Mouse (Mus musculus): ENCODE data around the gene Prkab2.
A peak's percentile ranks its signal among the peaks of the same experiment; 100 is the strongest.

Gene Prkab2

GRCm38 (mm10) chr3:97657655-97658411, at the start of gene Prkab2:
Prkab2 (plus strand) TSS chr3:97658193.
- DNase-seq = peak; percentile 99

DNA sequence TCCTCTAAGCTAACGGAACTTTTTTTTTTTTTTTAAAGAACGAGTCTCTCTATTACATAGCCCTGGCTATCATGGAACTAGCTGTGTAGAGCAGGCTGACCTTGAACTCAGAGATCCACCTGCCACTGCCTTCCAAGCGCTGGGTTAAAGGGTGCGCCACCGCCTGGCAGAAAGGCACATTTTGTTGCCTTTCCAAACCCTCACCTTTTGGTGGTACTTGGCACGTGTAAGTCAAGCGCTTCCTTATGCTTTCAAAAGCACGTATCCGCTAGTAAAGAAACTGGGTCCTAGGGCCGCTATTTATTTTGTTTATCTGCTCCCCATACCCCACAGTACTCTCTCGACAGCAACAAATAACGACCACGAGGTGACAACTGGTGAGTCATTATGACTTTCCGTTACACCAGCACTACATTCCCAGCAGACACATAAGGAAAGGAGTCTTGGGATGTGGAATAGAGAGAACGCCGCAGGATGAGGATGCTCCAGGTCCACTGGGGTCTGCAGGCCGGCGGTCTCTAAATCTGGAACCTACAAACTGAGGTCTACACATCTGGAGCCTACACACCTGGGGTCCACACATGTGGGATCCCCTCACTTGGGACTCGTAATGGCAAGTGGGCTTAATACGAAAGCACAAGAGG, 48.7 kb upstream of the Prkab2 start:
- DNase-seq = peak; percentile 43

DNA sequence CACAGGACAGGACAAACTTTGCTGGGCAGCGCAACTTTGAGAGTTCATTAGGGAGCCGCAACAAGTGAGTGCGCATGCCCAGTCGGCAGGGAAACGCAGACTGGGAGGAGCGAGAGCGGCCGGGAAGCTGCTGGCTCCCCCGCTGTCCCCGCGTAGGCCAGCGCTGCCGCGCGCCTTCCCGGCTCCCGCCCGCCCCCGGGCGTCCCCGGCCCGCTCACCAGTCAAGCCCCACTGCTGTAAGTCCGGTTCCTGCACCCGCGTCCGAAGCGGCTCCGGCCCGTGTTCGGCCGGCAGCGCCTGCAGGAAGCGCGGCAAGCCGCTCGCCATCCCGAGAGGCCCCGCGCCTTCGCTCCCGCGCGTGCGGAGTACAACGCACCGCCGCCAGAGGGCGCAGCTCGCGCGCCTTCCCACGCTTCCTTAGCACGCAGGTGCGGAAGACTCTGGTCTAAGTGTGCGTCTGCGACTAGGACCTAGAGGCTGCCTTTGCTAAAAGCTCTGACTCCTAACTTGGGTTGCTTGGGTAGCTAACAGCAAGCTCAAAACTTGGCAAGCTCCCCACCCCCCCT, 48.1 kb upstream of the Prkab2 start, which contains the start of gene Chd1l:
Chd1l (minus strand) TSS at position 359 of the 566 bp plus-strand sequence.
- DNase-seq = peak; percentile 87

DNA sequence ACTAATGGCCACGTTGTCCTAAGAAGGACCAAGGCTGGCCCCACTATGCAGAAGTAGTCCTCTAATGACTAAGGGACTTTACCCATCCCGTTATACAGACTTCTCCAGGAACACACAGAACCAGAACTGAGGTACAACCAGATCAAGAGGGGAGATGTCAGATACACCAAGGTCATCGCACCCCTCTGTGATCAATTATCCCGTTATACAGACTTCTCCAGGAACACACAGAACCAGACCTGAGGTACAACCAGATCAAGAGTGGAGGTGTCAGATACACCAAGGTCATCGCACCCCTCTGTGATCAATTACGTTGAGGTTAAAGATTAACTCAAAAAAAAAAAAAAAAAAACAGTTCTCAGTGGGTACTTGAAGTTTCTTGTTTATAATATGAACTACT, 47.0 kb upstream of the Prkab2 start:
- no peak for DNase-seq

- DNase-seq = no peak
Observed at GRCm38 (mm10) chr3:97615154-97615553, 42.8 kb upstream of the Prkab2 start.

DNA sequence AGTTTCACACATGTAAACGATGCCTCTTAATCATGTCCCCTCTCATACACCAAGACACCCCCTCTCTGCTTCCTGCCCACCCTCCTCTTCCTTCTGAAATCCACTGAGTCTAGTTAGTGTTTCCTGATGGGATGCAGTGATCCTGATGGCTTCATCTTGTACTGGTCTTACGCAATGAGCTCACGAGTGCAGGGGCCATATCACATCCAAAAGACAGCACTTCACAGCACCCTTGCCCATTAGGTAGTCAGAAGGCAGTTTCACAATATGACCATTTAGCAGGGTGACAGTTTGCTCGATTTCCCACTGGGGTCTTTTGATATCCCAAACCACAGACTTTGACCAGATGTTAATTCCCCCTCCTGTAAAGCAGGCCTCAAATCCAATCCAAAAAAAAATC, 42.1 kb upstream of the Prkab2 start:
- DNase-seq = no peak

DNA sequence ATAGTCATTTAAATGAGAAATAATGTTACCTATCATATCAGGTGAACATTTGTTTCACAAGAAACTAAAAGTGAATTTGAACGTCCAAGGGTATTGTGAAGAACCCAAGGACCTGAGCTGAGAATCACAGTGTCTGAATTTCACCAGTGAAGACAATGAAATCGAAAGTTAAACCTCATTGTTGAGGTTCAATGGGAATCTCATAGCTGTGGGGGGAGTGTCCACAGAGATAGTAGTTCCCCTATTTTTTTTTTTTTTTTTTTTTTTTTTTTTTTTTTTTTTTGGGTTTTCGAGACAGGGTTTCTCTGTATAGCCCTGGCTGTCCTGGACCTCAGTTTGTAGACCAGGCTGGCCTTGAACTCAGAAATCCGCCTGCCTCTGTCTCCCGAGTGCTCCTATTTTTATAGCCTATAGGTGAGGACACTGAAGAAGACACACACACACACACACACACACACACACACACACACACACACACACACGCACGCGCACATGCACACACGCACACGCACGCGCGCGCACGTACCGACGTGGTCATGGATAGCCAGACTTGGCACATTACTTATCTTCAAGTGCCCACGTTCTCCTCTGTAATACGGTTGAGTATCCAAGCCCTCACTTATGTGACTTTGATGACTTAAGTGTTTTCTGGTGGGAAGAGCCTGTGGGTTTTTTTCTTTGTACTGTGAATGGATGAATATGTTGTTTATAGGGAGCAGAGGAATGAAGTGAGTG, 40.7 kb upstream of the Prkab2 start:
- no peak for DNase-seq

DNA sequence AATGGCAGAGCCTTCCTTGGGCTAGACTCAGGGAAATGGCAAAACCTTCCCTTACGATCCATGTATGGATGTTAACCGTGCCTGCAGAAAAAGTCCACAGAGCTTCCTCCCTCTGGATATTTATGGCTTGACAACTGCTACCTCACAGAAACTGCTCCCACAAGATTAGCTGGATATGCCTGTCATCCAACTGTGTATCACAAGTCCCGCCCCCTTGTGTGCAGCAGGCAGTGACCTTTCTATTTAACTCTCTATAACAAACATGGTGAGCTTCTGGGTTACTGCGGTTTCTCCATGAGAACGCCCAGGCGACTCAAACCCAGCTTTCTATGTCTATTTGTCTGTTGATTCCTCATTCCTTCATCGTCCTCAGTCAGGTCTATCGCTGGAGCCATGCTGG, 40.1 kb upstream of the Prkab2 start:
- DNase-seq = no peak

DNA sequence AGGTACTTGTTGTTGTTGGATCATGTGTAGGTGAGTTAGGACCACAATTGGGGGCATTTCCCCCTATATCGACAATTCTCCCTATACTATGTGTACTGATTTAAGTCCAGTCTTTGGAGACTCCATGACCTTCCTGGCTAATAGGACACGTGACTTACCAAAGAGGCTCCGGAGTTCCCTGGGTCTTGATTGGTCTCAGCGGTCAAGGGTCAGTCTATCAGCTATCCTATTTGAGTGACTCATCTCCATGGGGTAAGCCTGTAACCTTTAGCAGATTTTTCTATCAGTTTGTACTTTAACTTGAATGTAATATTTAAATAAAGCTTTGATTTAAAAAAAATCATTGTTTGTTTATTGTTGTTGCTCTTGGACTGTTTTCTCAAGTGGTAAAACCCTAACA, 37.3 kb upstream of the Prkab2 start:
- no peak for DNase-seq

- DNase-seq = no peak
Observed at GRCm38 (mm10) chr3:97624611-97625010, 33.4 kb upstream of the Prkab2 start.

DNA sequence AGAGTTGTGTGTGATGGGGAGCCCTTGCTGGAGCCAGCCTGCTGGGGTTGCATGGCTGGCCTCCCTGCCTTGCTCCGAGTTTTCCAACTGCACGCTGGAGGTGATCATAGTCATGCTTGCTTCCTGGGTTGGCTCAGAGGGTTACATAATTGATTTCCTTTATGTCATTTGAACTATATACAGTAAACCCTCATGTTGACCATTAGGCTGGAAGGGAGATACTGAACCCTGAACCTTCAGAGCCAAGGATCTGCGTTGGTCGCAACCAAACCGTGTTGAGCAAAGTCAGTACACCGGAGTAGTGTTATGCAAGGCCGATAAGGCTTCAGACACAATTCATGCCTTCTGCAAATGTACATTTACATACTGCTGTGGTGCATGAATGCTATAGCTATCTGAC, 30.1 kb upstream of the Prkab2 start:
- DNase-seq = peak; percentile 15

DNA sequence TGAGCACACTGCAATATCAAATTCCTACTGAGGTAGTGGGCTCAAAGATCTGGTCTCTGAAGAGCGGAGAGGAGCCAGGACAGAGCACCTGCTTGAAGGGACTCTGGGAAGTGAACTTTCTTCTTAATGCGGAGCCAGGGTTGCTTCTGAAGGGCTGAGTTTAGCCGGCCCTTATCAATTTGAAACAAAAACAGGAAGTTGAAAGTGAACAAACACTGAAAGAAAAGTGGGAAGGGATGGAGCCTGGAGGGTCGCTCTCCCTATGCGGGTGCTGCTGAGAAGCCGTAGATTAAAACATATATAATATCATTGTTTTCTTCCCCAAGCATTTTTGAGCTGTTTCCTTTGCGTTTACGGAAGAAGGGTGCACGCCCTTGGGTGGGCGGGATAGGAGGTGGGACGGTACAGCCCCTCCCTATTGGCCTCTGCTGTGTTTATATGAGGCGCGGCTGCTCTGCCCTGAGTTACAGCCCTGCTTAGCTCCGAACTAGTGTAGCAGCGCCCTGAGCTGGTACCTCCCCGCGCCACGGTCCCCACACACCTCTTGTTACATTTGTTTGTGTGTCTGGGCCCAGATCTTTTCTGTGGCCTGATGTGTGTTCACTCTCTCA, 29.5 kb upstream of the Prkab2 start, which contains the start of gene Fmo5:
Fmo5 (plus strand) TSS at position 414 of the 611 bp plus-strand sequence.
- peak; percentile 72 for DNase-seq

GRCm38 (mm10) chr3:97629941-97630340, 28.1 kb upstream of the Prkab2 start:
- DNase-seq = no peak

DNA sequence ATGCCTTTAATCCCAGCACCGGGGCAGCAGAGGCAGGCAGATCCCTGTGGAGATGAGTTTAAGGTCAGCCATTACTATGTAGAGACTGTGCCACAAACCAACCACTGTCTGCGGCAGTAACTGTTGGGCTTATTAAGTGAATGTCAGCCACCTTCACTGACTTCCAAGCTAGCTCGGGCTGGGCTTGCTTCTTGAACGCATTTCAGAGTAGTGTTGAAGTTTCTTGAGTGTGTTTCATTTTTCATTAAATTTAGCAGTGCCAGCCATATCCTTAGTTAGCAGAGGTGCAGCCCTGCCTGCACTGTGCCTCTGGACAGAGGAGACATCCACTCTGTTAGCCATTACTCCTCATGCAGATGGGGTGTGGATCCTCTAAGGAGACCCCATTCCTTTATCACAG, 27.2 kb upstream of the Prkab2 start:
- DNase-seq = no peak

- DNase-seq = no peak
Observed at GRCm38 (mm10) chr3:97631258-97631860, 26.6 kb upstream of the Prkab2 start.

DNA sequence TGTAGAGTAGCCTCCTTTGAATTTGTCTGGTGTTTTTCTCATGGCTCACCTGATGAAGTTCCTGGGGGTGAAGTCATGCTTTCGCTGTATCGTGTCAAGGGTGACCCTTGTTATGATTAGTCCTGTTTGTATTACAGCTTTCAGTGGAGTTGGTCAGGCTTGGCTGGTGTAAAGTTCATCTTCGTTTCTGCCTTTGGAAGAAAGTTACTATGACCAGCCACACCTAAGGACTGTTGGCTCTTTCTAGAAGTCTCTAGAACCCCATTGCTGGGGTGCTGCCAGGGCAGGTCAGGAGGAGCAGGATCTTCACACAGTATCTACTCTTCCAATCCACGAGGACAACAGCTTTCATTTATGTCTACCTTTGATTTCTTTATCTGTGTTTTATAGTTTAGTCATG, 24.5 kb upstream of the Prkab2 start:
- no peak for DNase-seq

GRCm38 (mm10) chr3:97634288-97634761, 23.7 kb upstream of the Prkab2 start:
- no peak for DNase-seq

DNA sequence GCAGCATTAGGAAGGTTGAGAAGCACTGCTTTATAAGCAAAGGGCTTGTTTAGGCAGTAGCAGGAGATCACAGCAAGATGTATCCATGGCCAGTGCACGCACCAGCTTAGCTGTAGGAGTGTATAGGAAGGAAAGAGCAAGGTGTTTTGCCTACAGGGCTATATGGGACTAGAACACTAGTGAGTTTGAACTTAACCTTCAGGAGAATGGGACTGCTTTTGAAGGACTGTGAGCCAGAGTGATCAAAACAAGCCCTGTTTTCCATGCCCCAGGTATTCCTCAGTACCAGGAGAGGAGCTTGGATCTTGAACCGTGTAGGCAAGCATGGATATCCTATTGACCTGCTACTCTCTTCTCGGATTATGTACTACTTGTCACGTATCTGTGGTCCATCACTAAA, 16.6 kb upstream of the Prkab2 start:
- DNase-seq = no peak

- DNase-seq = no peak
Observed at GRCm38 (mm10) chr3:97642001-97642400, 16.0 kb upstream of the Prkab2 start.

GRCm38 (mm10) chr3:97648518-97648917, 9.5 kb upstream of the Prkab2 start:
- DNase-seq = no peak

GRCm38 (mm10) chr3:97649022-97649421, 9.0 kb upstream of the Prkab2 start:
- no peak for DNase-seq

DNA sequence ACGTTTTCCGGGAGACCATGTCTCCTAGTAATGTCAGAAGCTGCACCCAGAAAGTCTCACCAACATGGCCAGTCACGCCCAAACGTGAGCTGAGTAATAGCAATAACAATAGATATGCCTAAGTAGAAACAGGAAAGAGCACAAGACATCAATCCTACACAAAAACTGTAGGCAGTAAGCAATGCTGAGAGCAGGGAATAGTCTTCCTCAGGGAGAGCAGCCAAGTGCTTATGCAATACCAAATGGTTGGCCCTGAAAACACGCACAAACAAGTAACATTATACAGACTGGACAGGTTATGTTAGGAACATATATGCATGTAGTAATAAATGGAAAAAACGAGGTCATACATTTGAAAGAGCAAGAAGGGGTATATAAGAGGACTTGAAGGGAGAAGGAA, 8.5 kb upstream of the Prkab2 start:
- DNase-seq = no peak
